Mouse (Mus musculus) stomach, embryonic 16.5 days (tissue): ENCODE data around the gene Ifi27. TPM values are rescaled to one million over a fixed set of nuclear protein-coding genes. Genes with fewer than 3 reads are reported as not detected.
A peak's percentile ranks its signal among the peaks of the same experiment; 100 is the strongest.
"Not testable (repeated sequence)": the region's sequence is repeated elsewhere in the genome, so short reads cannot be mapped to it uniquely, and the experiment has no call there.

ENCODE experiments used
- ATAC-seq: fragments of 200-750 bp; cut with Nextera tagmentation; 2 replicates; pipeline ENCODE4 v1.8.0; 2017; ENCODE audit warnings: moderate number of reproducible peaks, moderate TSS enrichment; ENCODE audit not compliant: insufficient read depth, low FRiP score
- H3K27ac ChIP-seq: fragments of 300-500 bp; sonication (generic); 2 replicates; pipeline ENCODE4 v1.5.1; 2014; ENCODE audit warnings: low read length
- H3K27me3 ChIP-seq: fragments of 300-500 bp; sonication (generic); 2 replicates; pipeline ENCODE4 v1.6.1; 2014; ENCODE audit warnings: low read length, control low read depth, mixed read lengths; ENCODE audit not compliant: control insufficient read depth, insufficient read depth
- H3K36me3 ChIP-seq: fragments of 300-500 bp; sonication (generic); 2 replicates; pipeline ENCODE4 v1.6.1; 2014; ENCODE audit warnings: low read length; ENCODE audit not compliant: control insufficient read depth, insufficient read depth
- H3K4me1 ChIP-seq: fragments of 300-500 bp; sonication (generic); 2 replicates; pipeline ENCODE4 v1.6.1; 2014; ENCODE audit warnings: low read length, control low read depth, mixed read lengths; ENCODE audit not compliant: control insufficient read depth, insufficient read depth
- H3K4me2 ChIP-seq: fragments of 300-500 bp; sonication (generic); 2 replicates; pipeline ENCODE4 v1.6.1; 2014; ENCODE audit warnings: low read depth, low read length, mixed read lengths
- H3K4me3 ChIP-seq: fragments of 300-500 bp; sonication (generic); replicated peaks from 2 replicates; pipeline ENCODE4 v1.5.1; 2014; ENCODE audit warnings: mild to moderate bottlenecking, low read length
- H3K9ac ChIP-seq: fragments of 300-500 bp; sonication (generic); 2 replicates; pipeline ENCODE4 v1.6.1; 2014; ENCODE audit warnings: low read length
- H3K9me3 ChIP-seq: fragments of 300-500 bp; sonication (generic); replicated peaks from 2 replicates; pipeline ENCODE4 v1.6.1; 2016; ENCODE audit warnings: low read length, control low read depth; ENCODE audit not compliant: control insufficient read depth
- WGBS: fragments of 180-500 bp; shearing (Covaris S2); extraction: QIAGEN DNeasy Blood & Tissue Kit; methylation state at CpG from one replicate; pipeline ENCODE4 v1.1.7; 2014; 5-methylcytosine and 5-hydroxymethylcytosine counted together
- polyA plus RNA-seq: library from polyadenylated mRNA; unstranded; fragments of >200 nt; fragmentation: Nextera tagmentation; extraction: Ambion mirVana; gene quantifications from 2 replicates; pipeline ENCODE4 v1.2.1, GENCODE M21; 2015

Ifi27 gene
- polyA plus RNA-seq, 1 experiment from 2014 or later, result 56.6 TPM

DNA sequence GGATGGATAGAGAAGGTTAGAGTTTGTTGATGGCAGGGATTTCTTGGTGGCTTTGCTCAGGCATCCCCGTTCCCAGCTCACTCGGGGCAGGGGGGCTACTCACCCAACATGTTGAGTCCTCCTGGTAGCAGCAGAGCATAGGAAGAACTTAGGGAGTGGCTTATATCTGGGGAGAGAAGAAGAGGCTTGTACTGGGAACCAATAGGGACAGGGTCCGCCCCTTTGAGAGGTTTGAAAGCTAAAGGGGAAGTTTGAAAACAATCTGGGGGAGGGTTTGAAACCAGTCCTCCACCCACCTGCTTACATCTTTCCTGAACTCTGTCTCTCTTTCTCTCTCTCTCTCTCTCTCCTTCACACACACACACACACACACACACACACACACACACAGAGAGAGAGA is 9.5 kb downstream of the Ifi27 start, which contains the start of gene Ifi27l2a:
Ifi27l2a (minus strand) TSS at position 157 of the 400 bp plus-strand sequence.
- Histone ChIP-seq H3K9ac (no peak within 1 kb of the TSS; the same call in 1 of the 2 replicates), H3K9me3 (no peaks in the 10 kb centered on the region), H3K27ac (no peak within 1 kb of the TSS), H3K36me3 (no peaks in the 10 kb centered on the region), H3K4me2 (no peak within 1 kb of the TSS), H3K27me3 (no peaks in the 10 kb centered on the region), H3K4me1 (no peaks in the 10 kb centered on the region), H3K4me3 (0 out of 2 replicates have a peak within 1 kb of the TSS, but pooled peaks have one; percentile 9)
- no peak for ATAC-seq
- WGBS, result 55% methylated on average over 3 of the region's 3 CpGs

- H3K9me3 ChIP-seq, H3K4me2 ChIP-seq, H3K27ac ChIP-seq, H3K27me3 ChIP-seq, H3K9ac ChIP-seq, H3K4me3 ChIP-seq, H3K4me1 ChIP-seq, H3K36me3 ChIP-seq, ATAC-seq: not testable (repeated sequence)
- 29% methylated on average over 6 of the region's 7 CpGs for WGBS
These were observed 10.2 kb downstream of the Ifi27 start for GRCm38 (mm10) chr12:103444261-103444660.

DNA sequence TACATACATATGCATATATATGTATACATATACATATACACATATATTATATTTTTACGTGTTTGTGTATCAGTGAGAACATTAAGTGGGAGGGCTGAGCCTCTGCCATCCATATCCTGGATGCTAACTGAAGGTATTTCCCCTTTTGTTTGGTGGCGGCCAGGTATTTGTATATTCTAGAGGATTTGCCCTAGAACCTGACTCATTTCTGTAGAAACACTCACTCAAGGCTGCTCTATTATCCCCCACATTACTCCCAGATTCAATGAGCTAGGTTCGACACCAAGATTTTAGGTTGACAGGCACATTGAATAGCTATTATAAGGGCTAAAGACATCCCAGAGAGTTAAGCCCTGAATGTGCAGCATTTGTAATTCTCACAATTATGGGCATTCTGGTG is 11.0 kb downstream of the Ifi27 start:
- ATAC-seq, result no peak
- Histone ChIP-seq H3K4me3 (no peak overlapping the region), H3K36me3 (no peaks in the 10 kb centered on the region), H3K9ac (no peak overlapping the region), H3K9me3 (no peaks in the 10 kb centered on the region), H3K27me3 (no peaks in the 10 kb centered on the region), H3K27ac (no peak overlapping the region), H3K4me1 (no peaks in the 10 kb centered on the region), H3K4me2 (no peak overlapping the region)
- WGBS, result 74% methylated on average over 3 of the region's 3 CpGs

- Histone ChIP-seq H3K36me3 (no peaks in the 10 kb centered on the region), H3K27me3 (no peaks in the 10 kb centered on the region), H3K27ac (no peak overlapping the region), H3K9ac (no peak overlapping the region), H3K4me2 (no peak overlapping the region), H3K4me3 (no peak overlapping the region), H3K9me3 (no peaks in the 10 kb centered on the region), H3K4me1 (no peaks in the 10 kb centered on the region)
- ATAC-seq, result peak; percentile 49; the same call in 1 of the 2 replicates
These were observed 19.4 kb downstream of the Ifi27 start for GRCm38 (mm10) chr12:103453361-103453760.

GRCm38 (mm10) chr12:103456727-103457126 is 22.7 kb downstream of the Ifi27 start:
- no CpG with 5 or more reads among the region's 1 CpGs for WGBS

GRCm38 (mm10) chr12:103457140-103457539 is 23.1 kb downstream of the Ifi27 start, which contains the start of gene Ifi27l2b:
Ifi27l2b (minus strand) TSS chr12:103457223.
- H3K4me1 ChIP-seq, result no peaks in the 10 kb centered on the region
- no peak within 1 kb of the TSS for H3K9ac ChIP-seq
- H3K27ac ChIP-seq, result no peak within 1 kb of the TSS
- no peak within 1 kb of the TSS for H3K4me2 ChIP-seq
- no peaks in the 10 kb centered on the region for H3K27me3 ChIP-seq
- no peaks in the 10 kb centered on the region for H3K9me3 ChIP-seq
- no peaks in the 10 kb centered on the region for H3K36me3 ChIP-seq
- 52% methylated on average over 3 of the region's 3 CpGs for WGBS
- no peak within 1 kb of the TSS for H3K4me3 ChIP-seq
- peak; percentile 86 for ATAC-seq

More at GRCm38 (mm10) chr12:103456727-103457126, 22.7 kb downstream of the Ifi27 start:
- H3K9me3 ChIP-seq, ATAC-seq, H3K36me3 ChIP-seq, H3K27me3 ChIP-seq, H3K9ac ChIP-seq, H3K4me3 ChIP-seq, H3K4me2 ChIP-seq, H3K4me1 ChIP-seq, H3K27ac ChIP-seq: not testable (repeated sequence)

GRCm38 (mm10) chr12:103474481-103474880 is 40.5 kb downstream of the Ifi27 start:
- Histone ChIP-seq H3K4me2 (no peak overlapping the region), H3K27ac (no peak overlapping the region), H3K27me3 (no peaks in the 10 kb centered on the region), H3K9ac (no peak overlapping the region), H3K4me3 (no peak overlapping the region), H3K9me3 (no peaks in the 10 kb centered on the region), H3K4me1 (no peaks in the 10 kb centered on the region), H3K36me3 (no peaks in the 10 kb centered on the region)
- WGBS, result 28% methylated on average over 2 of the region's 2 CpGs
- no peak for ATAC-seq

GRCm38 (mm10) chr12:103476779-103477389 is 42.9 kb downstream of the Ifi27 start:
- ATAC-seq, result no peak
- Histone ChIP-seq H3K9ac (no peak overlapping the region), H3K4me2 (no peak overlapping the region), H3K27ac (no peak overlapping the region), H3K36me3 (no peaks in the 10 kb centered on the region), H3K4me3 (no peak overlapping the region), H3K27me3 (no peaks in the 10 kb centered on the region), H3K9me3 (no peaks in the 10 kb centered on the region), H3K4me1 (no peaks in the 10 kb centered on the region)
- WGBS, result 69% methylated on average over 1 of the region's 1 CpGs

GRCm38 (mm10) chr12:103477461-103478015 is 43.5 kb downstream of the Ifi27 start:
- WGBS, result 54% methylated on average over 7 of the region's 7 CpGs
- Histone ChIP-seq H3K4me1 (no peaks in the 10 kb centered on the region), H3K36me3 (no peaks in the 10 kb centered on the region), H3K4me2 (no peak overlapping the region), H3K4me3 (no peak overlapping the region), H3K27ac (no peak overlapping the region), H3K27me3 (no peaks in the 10 kb centered on the region), H3K9ac (no peak overlapping the region), H3K9me3 (no peaks in the 10 kb centered on the region)
- no peak for ATAC-seq
